ENCODE assay signal across 7 mouse cellular contexts in the genomic region with DNA sequence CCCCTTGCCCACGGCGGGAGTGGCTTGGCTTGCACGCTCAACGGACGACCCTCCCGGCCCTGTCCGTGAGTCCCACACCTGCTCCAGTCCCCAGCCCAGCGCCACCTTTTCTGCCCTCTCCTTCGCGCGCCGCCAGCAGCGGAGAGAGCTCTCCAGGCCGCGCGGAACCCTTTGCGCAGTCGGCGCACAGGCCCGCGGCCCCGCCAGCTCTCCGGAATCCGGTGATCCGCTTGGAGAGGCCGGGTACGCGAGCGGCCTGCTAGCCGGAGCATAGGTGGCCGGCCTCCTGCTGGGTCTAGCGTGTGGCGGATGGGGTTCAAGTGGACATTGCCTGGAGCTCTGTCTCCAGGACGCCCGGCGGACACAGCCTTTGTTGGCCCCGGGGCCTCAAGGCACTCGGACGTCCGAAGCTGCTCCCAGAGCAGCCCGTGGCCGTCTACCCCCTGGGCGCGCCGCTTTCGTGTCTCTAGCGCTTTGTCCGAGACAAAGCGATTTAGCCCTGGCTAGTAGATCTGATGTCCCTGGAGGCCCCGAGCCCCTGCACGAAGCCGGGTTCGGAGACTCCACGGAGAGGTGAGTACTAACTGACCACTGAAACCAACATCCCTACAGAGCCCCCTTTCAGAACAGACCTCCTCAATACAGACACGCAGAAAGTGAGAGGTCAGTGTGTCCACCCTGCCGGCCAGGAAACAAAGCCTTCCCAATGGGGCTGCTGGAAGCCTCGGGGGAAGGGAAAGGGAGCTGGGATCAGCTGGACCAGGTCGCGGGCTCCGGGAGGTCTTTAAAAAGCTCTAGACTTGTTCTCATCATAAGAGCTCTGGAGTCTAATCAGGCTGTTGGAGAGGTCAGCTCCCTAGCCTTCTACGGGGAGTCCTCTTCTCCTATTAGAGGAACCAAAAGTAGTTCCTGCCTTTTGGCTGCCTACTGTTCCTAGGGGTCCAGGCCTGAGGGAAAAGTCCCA. TPM values are rescaled to one million over a fixed set of nuclear protein-coding genes. Genes with fewer than 3 reads are reported as not detected.
DNase-seq lines count a peak whose midpoint lies in the region; ATAC-seq and TF ChIP-seq lines count a peak whose summit lies in the region.

No protein-coding gene starts in this region.

- H3K27ac ChIP-seq in embryonic facial prominence, embryonic 13.5 days = no peak overlapping the region
- no peak overlapping the region for H3K27ac ChIP-seq in liver, embryonic 14.5 days

- no peaks in the 10 kb centered on the region for H3K9me3 ChIP-seq in embryonic facial prominence, embryonic 13.5 days
- H3K9me3 ChIP-seq in liver, embryonic 14.5 days (ENCODE audit: control insufficient read depth, low read length) = no peaks in the 10 kb centered on the region

- peaks cover 41% of the 10 kb centered on the region for H3K27me3 ChIP-seq in embryonic facial prominence, embryonic 13.5 days
- peaks cover 20% of the 10 kb centered on the region for H3K27me3 ChIP-seq in liver, embryonic 14.5 days (ENCODE audit: control insufficient read depth, insufficient read depth, low read length)

- H3K4me3 ChIP-seq in embryonic facial prominence, embryonic 13.5 days = peak overlapping the region; percentile 70
- peak overlapping the region; percentile 21 to 24; a peak in 3 of 4 replicates for H3K4me3 ChIP-seq in liver, embryonic 14.5 days (ENCODE audit: insufficient read depth in 1 of 2, low read depth in 2 of 2, low read length in 2 of 2)

- peak overlapping the region; percentile 83 for H3K9ac ChIP-seq in embryonic facial prominence, embryonic 13.5 days
- no peak overlapping the region for H3K9ac ChIP-seq in liver, embryonic 14.5 days (replicated peaks)

- TF ChIP-seq EP300 in liver, embryonic 14.5 days (IDR thresholded peaks at IDR 0.05; ENCODE audit: low read depth) = no peak

- ATAC-seq in embryonic facial prominence, embryonic 13.5 days (ENCODE audit: insufficient number of reproducible peaks, insufficient read depth, low FRiP score, low TSS enrichment, low read depth) = peak; percentile 35; the same call in 1 of the 2 replicates
- no peak for ATAC-seq in liver, embryonic 14.5 days (ENCODE audit: insufficient read depth)

- WGBS in embryonic facial prominence, embryonic 13.5 days = 2% methylated on average over 61 of the region's 61 CpGs
- WGBS in liver, embryonic 14.5 days (ENCODE audit: insufficient replicate concordance) = 5% methylated on average over 61 of the region's 61 CpGs

- DNase-seq in ovary, postnatal 36 days (ENCODE audit: low spot score) = peak; percentile 43
- no peak for DNase-seq in ovary, postnatal 14 days (ENCODE audit: low spot score)
- peak; percentile 32 to 44 for DNase-seq in heart, postnatal 10 days
- no peak for DNase-seq in liver, embryonic 14.5 days (ENCODE audit: low read depth in 3 of 3, low spot score in 3 of 3)
- DNase-seq in testis, postnatal 14 days (ENCODE audit: low spot score) = peak; percentile 32
- DNase-seq in left cerebral cortex, postnatal 4 days = no peak

- no peak for TF ChIP-seq CTCF in liver, embryonic 14.5 days (IDR thresholded peaks at IDR 0.05; ENCODE audit: low read depth)

- intact Hi-C loops in heart, postnatal 10 days (cut with DNase I) = no loop called here
- intact Hi-C loops in left cerebral cortex, postnatal 4 days (cut with DNase I) = no loop called here

- peaks cover 12% of the 10 kb centered on the region for H3K36me3 ChIP-seq in embryonic facial prominence, embryonic 13.5 days
- no peaks in the 10 kb centered on the region for H3K36me3 ChIP-seq in liver, embryonic 14.5 days (replicated peaks; ENCODE audit: control insufficient read depth, insufficient read depth, low read depth)

- peak overlapping the region; percentile 83 for H3K4me2 ChIP-seq in embryonic facial prominence, embryonic 13.5 days
- H3K4me2 ChIP-seq in liver, embryonic 14.5 days (ENCODE audit: low read depth) = peak overlapping the region; percentile 44

- H3K4me1 ChIP-seq in embryonic facial prominence, embryonic 13.5 days = peaks cover 24% of the 10 kb centered on the region
- no peaks in the 10 kb centered on the region for H3K4me1 ChIP-seq in liver, embryonic 14.5 days (replicated peaks; ENCODE audit: control insufficient read depth in 2 of 2, insufficient read depth in 2 of 2, low read length in 1 of 2)

RNA-seq across cellular contexts. Expression of gene Dpysl4, which starts 0.7 kb away (rescaled TPM):
- polyA plus RNA-seq in embryonic facial prominence, embryonic 13.5 days (2015; fragmentation: Nextera tagmentation; extraction: Ambion mirVana) = 24.1 and 27.9 TPM in 2 replicates
- 1 to 10 TPM; 2.8 to 3.3 TPM for total RNA-seq in heart, postnatal 10 days (2021)
- 0.10 and 0.18 TPM in 2 replicates for polyA plus RNA-seq in liver, embryonic 14.5 days (2012; rRNA removed)
- polyA plus RNA-seq in liver, embryonic 14.5 days (2014; fragmentation: Nextera tagmentation; extraction: Ambion mirVana) = 0.08 and 0.15 TPM in 2 replicates
- total RNA-seq in left cerebral cortex, postnatal 4 days (2021) = 100 to 1,000 TPM; 101 to 108 TPM

Comparison
In these comparisons a context has a peak if more than half of its experiments do, and no peak if none do; other contexts are left out.
1. DNase-seq: peak in ovary, postnatal 36 days (single experiment), heart, postnatal 10 days (2 of 2) and testis, postnatal 14 days (single experiment); none in ovary, postnatal 14 days (single experiment), liver, embryonic 14.5 days (0 of 3) and left cerebral cortex, postnatal 4 days (single experiment).
2. RNA of gene Dpysl4, which starts 0.7 kb away (total RNA-seq): 101 to 108 TPM in left cerebral cortex, postnatal 4 days; 2.8 to 3.3 TPM in heart, postnatal 10 days; every median in the first group is over 10 times any median in the second.